Mouse (Mus musculus): ENCODE results near the gene Tex12. TPM values are rescaled to one million over a fixed set of nuclear protein-coding genes. Genes with fewer than 3 reads are reported as not detected.

Tex12 gene
- polyA plus RNA-seq, 1 experiment from 2014 or later: 0.33 TPM

DNA sequence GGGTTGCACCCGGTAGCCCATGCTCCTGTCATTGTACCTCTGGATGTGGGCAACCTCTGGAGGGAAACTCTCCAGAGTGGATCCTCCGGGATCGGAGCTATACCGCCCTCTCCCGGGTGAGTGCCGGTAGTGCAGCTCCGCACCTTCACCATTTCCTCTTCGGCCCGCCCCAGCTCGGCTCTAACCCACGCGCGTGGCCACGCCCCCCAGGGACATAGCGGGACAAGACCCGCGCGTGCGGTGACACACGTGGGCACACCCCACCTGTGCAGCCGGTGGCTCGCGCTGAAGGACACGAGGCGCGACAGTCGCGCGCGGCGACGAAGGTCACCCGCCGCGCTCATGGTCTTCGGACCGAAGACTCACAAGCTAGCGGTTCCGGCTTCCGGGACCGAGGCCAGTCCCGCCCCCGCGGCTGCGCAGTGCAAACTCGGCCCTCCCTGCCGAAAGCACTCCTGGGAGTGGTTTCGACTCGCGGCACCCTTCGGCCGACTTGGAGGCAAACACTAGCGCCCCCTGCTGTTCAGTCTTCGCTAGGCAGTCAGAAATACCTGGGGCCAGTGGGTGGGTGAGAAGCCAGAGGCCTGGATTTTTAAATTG is 32.7 kb downstream of the Tex12 start, which contains the start of gene Pts:
Gene Pts, minus strand, starts transcription at position 432 of the 600 bp plus-strand sequence.
- ATAC-seq (ENCODE audit: low FRiP score, low TSS enrichment) (peak; percentile 97), DNase-seq (peak; percentile 100)
- under 1% methylated on average over 54 of the region's 54 CpGs for WGBS
- H3K4me1 ChIP-seq (ENCODE audit: control insufficient read depth, insufficient read depth, low read length): peaks cover 5% of the 10 kb centered on the region; the same call in 1 of the 2 replicates
- H3K9me3 ChIP-seq (ENCODE audit: control insufficient read depth, low read length): no peaks in the 10 kb centered on the region
- H3K27ac ChIP-seq (replicated peaks; ENCODE audit: low read depth, low read length): peak within 1 kb of the TSS; percentile 79
- H3K27me3 ChIP-seq (ENCODE audit: control insufficient read depth, insufficient read depth, low read length): no peaks in the 10 kb centered on the region
- H3K36me3 ChIP-seq (ENCODE audit: control insufficient read depth, insufficient read depth, low read length): peaks cover 6% of the 10 kb centered on the region; the same call in 1 of the 2 replicates
- peak within 1 kb of the TSS; percentile 71 for H3K4me3 ChIP-seq (replicated peaks; ENCODE audit: low read depth, low read length)
- H3K4me2 ChIP-seq (ENCODE audit: low read length): peak within 1 kb of the TSS; percentile 71
- H3K9ac ChIP-seq (replicated peaks; ENCODE audit: low read length): peak within 1 kb of the TSS; percentile 71

DNA sequence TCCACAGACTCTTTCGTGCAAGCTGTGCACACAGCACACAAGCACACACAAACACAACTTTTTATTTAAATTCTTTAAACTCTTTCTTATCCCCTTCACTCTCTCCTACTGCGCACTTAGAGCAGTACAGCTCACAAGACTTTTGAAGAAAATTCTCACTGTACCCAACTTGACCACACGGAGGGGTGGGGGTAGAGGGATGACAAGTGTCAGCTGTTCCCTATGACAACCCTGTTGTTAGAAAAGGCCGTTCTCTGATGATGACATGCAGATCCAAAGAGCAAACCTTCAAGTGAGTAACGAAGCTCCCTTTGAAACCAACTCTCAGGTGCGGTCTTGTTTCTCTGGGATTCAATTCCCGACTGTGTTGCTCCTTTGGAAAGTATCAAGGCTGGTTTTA is 33.3 kb downstream of the Tex12 start:
- Histone ChIP-seq H3K36me3 (ENCODE audit: control insufficient read depth, insufficient read depth, low read length) (peaks cover 6% of the 10 kb centered on the region; the same call in 1 of the 2 replicates), H3K27ac (replicated peaks; ENCODE audit: low read depth, low read length) (no peak overlapping the region), H3K4me3 (replicated peaks; ENCODE audit: low read depth, low read length) (peak overlapping the region; percentile 71), H3K9me3 (ENCODE audit: control insufficient read depth, low read length) (no peaks in the 10 kb centered on the region), H3K27me3 (ENCODE audit: control insufficient read depth, insufficient read depth, low read length) (no peaks in the 10 kb centered on the region), H3K4me2 (ENCODE audit: low read length) (peak overlapping the region; percentile 71), H3K9ac (replicated peaks; ENCODE audit: low read length) (peak overlapping the region; percentile 71), H3K4me1 (ENCODE audit: control insufficient read depth, insufficient read depth, low read length) (peaks cover 5% of the 10 kb centered on the region; the same call in 1 of the 2 replicates)
- ATAC-seq (ENCODE audit: low FRiP score, low TSS enrichment) (peak; percentile 22; the same call in 1 of the 2 replicates), DNase-seq (no peak)
- WGBS: 50% methylated on average over 7 of the region's 7 CpGs

DNA sequence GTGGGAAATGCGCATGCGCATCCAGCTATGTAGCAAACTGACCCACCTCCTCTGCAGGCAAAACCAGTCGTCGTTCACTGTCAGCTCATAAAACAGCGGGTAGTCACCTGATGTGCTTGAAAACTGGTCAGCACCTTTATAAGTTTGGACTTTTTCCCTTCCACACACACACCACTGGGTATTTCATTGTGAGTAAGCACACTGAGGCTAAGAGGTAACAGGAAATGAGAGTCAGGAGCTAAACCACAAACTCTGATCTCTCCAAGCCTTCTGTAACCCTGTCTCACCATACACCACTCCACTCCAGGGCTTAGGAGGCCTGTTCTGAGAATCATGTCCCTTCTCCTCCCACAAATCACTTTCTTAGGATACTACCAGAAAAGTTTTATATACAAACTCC is 35.5 kb downstream of the Tex12 start:
- WGBS: 88% methylated on average over 5 of the region's 5 CpGs
- Histone ChIP-seq H3K4me2 (ENCODE audit: low read length) (no peak overlapping the region), H3K36me3 (ENCODE audit: control insufficient read depth, insufficient read depth, low read length) (peaks cover 10% of the 10 kb centered on the region; the same call in 1 of the 2 replicates), H3K4me1 (ENCODE audit: control insufficient read depth, insufficient read depth, low read length) (peaks cover 5% of the 10 kb centered on the region; the same call in 1 of the 2 replicates), H3K9ac (replicated peaks; ENCODE audit: low read length) (no peak overlapping the region), H3K4me3 (replicated peaks; ENCODE audit: low read depth, low read length) (no peak overlapping the region), H3K27me3 (ENCODE audit: control insufficient read depth, insufficient read depth, low read length) (no peaks in the 10 kb centered on the region), H3K9me3 (ENCODE audit: control insufficient read depth, low read length) (no peaks in the 10 kb centered on the region), H3K27ac (replicated peaks; ENCODE audit: low read depth, low read length) (no peak overlapping the region)
- ATAC-seq (ENCODE audit: low FRiP score, low TSS enrichment) (no peak), DNase-seq (no peak)

DNA sequence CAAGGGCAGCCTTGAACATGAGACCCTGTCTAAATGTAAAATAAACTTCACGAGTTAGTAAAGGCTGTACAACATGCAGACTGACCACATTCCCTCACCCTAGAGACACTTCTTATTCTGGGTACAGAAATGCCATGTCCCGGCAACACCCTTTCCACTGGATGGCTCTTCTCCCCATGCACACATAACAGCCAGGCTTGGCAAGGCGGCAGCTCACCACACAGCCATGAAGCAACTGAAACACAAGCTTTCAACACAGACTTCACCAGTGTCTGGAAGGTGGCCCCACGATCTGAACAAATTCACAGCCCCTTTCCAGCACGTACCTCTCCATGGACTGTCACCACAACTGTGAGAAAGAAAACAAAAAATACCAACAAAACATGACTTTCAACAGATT is 36.2 kb downstream of the Tex12 start:
- Histone ChIP-seq H3K9me3 (ENCODE audit: control insufficient read depth, low read length) (no peaks in the 10 kb centered on the region), H3K36me3 (ENCODE audit: control insufficient read depth, insufficient read depth, low read length) (peaks cover 10% of the 10 kb centered on the region; the same call in 1 of the 2 replicates), H3K4me3 (replicated peaks; ENCODE audit: low read depth, low read length) (no peak overlapping the region), H3K4me2 (ENCODE audit: low read length) (no peak overlapping the region), H3K4me1 (ENCODE audit: control insufficient read depth, insufficient read depth, low read length) (peaks cover 5% of the 10 kb centered on the region; the same call in 1 of the 2 replicates), H3K9ac (replicated peaks; ENCODE audit: low read length) (no peak overlapping the region), H3K27ac (replicated peaks; ENCODE audit: low read depth, low read length) (no peak overlapping the region), H3K27me3 (ENCODE audit: control insufficient read depth, insufficient read depth, low read length) (no peaks in the 10 kb centered on the region)
- DNase-seq (no peak), ATAC-seq (ENCODE audit: low FRiP score, low TSS enrichment) (no peak)
- 92% methylated on average over 5 of the region's 5 CpGs for WGBS

DNA sequence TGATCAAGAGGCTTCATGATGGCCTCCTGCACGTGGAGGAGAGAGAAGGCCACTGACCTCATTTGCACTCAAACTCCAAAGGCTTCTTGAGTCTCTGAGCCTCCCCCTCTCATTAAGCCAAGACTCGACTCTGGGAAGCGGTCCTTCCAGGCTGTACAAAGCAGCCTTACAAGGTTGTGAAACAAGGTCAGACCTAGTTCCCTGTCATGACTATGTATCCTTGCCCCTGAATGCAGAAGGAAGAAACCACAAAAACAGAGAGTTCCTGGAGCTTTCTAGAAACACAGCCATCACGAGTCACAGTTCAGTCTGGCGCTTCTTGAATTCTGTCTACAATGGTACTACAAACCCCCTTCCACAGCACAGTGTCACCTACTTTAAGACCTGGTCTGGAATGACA is 38.6 kb downstream of the Tex12 start:
- no peak overlapping the region for H3K4me2 ChIP-seq (ENCODE audit: low read length)
- ATAC-seq (ENCODE audit: low FRiP score, low TSS enrichment) (no peak), DNase-seq (no peak)
- no peaks in the 10 kb centered on the region for H3K27me3 ChIP-seq (ENCODE audit: control insufficient read depth, insufficient read depth, low read length)
- H3K9ac ChIP-seq (replicated peaks; ENCODE audit: low read length): no peak overlapping the region
- no peak overlapping the region for H3K4me3 ChIP-seq (replicated peaks; ENCODE audit: low read depth, low read length)
- no peaks in the 10 kb centered on the region for H3K9me3 ChIP-seq (ENCODE audit: control insufficient read depth, low read length)
- H3K4me1 ChIP-seq (ENCODE audit: control insufficient read depth, insufficient read depth, low read length): no peaks in the 10 kb centered on the region
- 90% methylated on average over 5 of the region's 5 CpGs for WGBS
- peaks cover 10% of the 10 kb centered on the region; the same call in 1 of the 2 replicates for H3K36me3 ChIP-seq (ENCODE audit: control insufficient read depth, insufficient read depth, low read length)
- no peak overlapping the region for H3K27ac ChIP-seq (replicated peaks; ENCODE audit: low read depth, low read length)

DNA sequence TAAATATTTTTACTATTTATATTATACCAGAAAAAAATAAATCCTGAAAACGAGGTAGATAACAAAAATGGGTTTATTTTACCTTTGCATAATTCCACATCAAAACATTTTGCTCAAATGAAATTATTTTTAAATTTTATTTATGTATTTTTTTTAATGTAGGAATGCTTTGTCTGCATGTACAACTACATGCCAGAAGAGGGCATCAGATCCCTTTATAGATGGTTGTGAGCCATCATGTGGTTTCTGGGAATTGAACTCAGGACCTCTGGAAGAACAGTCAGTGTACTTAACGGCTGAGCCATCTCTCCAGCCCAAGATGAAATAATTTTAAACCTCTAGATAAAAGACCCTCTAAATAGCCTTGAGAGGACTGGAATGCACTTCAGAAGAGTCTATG is 39.6 kb downstream of the Tex12 start:
- Histone ChIP-seq H3K4me3 (replicated peaks; ENCODE audit: low read depth, low read length) (no peak overlapping the region), H3K27ac (replicated peaks; ENCODE audit: low read depth, low read length) (no peak overlapping the region), H3K4me1 (ENCODE audit: control insufficient read depth, insufficient read depth, low read length) (no peaks in the 10 kb centered on the region), H3K36me3 (ENCODE audit: control insufficient read depth, insufficient read depth, low read length) (peaks cover 10% of the 10 kb centered on the region; the same call in 1 of the 2 replicates), H3K4me2 (ENCODE audit: low read length) (no peak overlapping the region), H3K27me3 (ENCODE audit: control insufficient read depth, insufficient read depth, low read length) (no peaks in the 10 kb centered on the region), H3K9ac (replicated peaks; ENCODE audit: low read length) (no peak overlapping the region), H3K9me3 (ENCODE audit: control insufficient read depth, low read length) (no peaks in the 10 kb centered on the region)
- WGBS: 67% methylated on average over 2 of the region's 2 CpGs
- ATAC-seq (ENCODE audit: low FRiP score, low TSS enrichment) (no peak), DNase-seq (no peak)

DNA sequence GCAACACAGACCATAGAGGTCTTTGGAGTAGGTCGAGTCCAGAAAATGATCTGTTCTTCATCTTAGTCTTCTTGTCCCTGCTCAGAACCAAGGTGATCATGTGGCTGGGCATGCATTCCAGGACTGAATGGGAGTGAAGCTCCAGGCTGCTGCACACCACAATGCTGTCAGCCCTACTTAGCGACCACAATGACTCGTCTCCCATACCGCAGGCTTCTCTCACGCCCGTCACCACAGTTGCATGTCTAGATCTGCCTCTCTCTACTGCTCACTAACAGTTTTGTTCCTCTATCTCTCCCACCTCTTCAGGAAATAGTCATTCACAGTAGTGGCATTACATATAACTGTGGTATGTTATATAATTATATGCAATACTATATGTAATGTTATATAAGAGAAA is 40.4 kb downstream of the Tex12 start:
- Histone ChIP-seq H3K27me3 (ENCODE audit: control insufficient read depth, insufficient read depth, low read length) (no peaks in the 10 kb centered on the region), H3K4me1 (ENCODE audit: control insufficient read depth, insufficient read depth, low read length) (no peaks in the 10 kb centered on the region), H3K9ac (replicated peaks; ENCODE audit: low read length) (no peak overlapping the region), H3K4me2 (ENCODE audit: low read length) (no peak overlapping the region), H3K9me3 (ENCODE audit: control insufficient read depth, low read length) (no peaks in the 10 kb centered on the region), H3K36me3 (ENCODE audit: control insufficient read depth, insufficient read depth, low read length) (peaks cover 10% of the 10 kb centered on the region; the same call in 1 of the 2 replicates), H3K27ac (replicated peaks; ENCODE audit: low read depth, low read length) (no peak overlapping the region), H3K4me3 (replicated peaks; ENCODE audit: low read depth, low read length) (no peak overlapping the region)
- no peak for DNase-seq
- no peak for ATAC-seq (ENCODE audit: low FRiP score, low TSS enrichment)
- 86% methylated on average over 6 of the region's 6 CpGs for WGBS

DNA sequence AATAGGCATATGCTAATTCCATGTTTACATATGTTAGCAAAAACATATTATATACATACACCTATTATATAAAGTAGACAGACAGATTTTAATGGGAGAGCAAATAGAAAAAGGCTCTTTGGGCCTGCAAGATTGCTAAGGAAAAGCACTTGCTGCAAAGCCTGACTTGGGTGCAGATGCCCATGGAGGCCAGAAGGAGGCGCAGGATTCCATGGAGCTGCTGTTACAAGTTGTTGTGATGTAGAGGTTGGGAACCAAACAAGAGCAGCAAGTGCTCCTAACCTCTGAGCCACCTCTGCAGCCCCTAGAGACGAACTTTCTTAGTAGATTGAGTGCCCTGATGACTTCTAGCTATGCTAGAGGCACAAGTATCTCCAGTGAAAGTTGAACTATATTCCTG is 42.3 kb downstream of the Tex12 start:
- DNase-seq (peak; percentile 32), ATAC-seq (ENCODE audit: low FRiP score, low TSS enrichment) (no peak)
- no peaks in the 10 kb centered on the region for H3K4me1 ChIP-seq (ENCODE audit: control insufficient read depth, insufficient read depth, low read length)
- H3K9ac ChIP-seq (replicated peaks; ENCODE audit: low read length): no peak overlapping the region
- 0 out of 2 replicates have a peak, but pooled peaks cover 3% of the 10 kb centered on the region for H3K36me3 ChIP-seq (ENCODE audit: control insufficient read depth, insufficient read depth, low read length)
- H3K27me3 ChIP-seq (ENCODE audit: control insufficient read depth, insufficient read depth, low read length): no peaks in the 10 kb centered on the region
- H3K9me3 ChIP-seq (ENCODE audit: control insufficient read depth, low read length): no peaks in the 10 kb centered on the region
- no peak overlapping the region for H3K4me3 ChIP-seq (replicated peaks; ENCODE audit: low read depth, low read length)
- WGBS: 8% methylated on average over 2 of the region's 2 CpGs
- H3K4me2 ChIP-seq (ENCODE audit: low read length): no peak overlapping the region
- no peak overlapping the region for H3K27ac ChIP-seq (replicated peaks; ENCODE audit: low read depth, low read length)

DNA sequence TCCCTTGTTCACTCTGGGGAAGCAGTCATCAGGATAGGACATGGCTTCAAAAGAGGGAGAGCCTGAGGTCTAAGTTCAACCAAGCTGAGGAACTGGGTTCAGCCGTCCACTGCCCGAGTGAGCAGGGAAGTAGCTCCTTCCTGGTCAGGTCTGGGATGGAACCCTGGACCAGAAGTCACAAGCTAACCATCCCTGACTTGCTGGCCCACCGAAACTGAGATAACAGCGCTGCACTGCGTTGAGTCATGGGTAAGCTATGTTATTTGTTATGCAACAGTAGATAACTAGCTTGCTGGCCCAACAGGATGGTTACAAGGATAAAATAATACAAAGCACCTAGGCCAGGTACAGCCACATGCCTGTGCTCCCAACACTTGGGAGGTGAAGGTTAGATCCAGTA is 45.7 kb downstream of the Tex12 start:
- no peak overlapping the region for H3K4me2 ChIP-seq (ENCODE audit: low read length)
- H3K9ac ChIP-seq (replicated peaks; ENCODE audit: low read length): no peak overlapping the region
- no peak overlapping the region for H3K27ac ChIP-seq (replicated peaks; ENCODE audit: low read depth, low read length)
- no peaks in the 10 kb centered on the region for H3K27me3 ChIP-seq (ENCODE audit: control insufficient read depth, insufficient read depth, low read length)
- no peaks in the 10 kb centered on the region for H3K9me3 ChIP-seq (ENCODE audit: control insufficient read depth, low read length)
- 92% methylated on average over 5 of the region's 5 CpGs for WGBS
- no peaks in the 10 kb centered on the region for H3K4me1 ChIP-seq (ENCODE audit: control insufficient read depth, insufficient read depth, low read length)
- no peak for ATAC-seq (ENCODE audit: low FRiP score, low TSS enrichment)
- DNase-seq: no peak
- no peaks in the 10 kb centered on the region for H3K36me3 ChIP-seq (ENCODE audit: control insufficient read depth, insufficient read depth, low read length)
- no peak overlapping the region for H3K4me3 ChIP-seq (replicated peaks; ENCODE audit: low read depth, low read length)

Data from midbrain, embryonic 14.5 days (tissue).